Mouse (Mus musculus): ENCODE data around the gene Cdkl3.
"Not testable (repeated sequence)": the region's sequence is repeated elsewhere in the genome, so short reads cannot be mapped to it uniquely, and the experiment has no call there.

Cdkl3 gene

DNA sequence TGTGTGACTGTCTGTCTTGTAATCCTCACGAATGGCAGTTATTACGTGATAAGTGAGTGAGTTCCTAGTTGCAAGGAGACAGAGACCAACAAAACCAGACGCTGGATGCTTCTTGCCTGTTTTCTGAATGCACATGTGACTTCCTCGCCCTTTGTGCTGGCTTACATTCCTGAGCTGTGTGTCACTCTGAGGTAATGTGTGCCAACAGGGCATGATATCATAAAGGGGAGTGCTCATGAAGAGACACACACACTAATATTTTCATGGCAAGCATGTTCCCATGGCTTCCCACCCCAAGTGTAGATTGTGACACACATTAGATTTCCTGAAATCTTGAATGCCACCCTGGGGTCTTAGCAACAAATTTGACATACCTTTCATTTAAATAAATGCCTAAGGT is 73.9 kb downstream of the Cdkl3 start:
- no peak for DNase-seq (ENCODE audit: low spot score)

DNA sequence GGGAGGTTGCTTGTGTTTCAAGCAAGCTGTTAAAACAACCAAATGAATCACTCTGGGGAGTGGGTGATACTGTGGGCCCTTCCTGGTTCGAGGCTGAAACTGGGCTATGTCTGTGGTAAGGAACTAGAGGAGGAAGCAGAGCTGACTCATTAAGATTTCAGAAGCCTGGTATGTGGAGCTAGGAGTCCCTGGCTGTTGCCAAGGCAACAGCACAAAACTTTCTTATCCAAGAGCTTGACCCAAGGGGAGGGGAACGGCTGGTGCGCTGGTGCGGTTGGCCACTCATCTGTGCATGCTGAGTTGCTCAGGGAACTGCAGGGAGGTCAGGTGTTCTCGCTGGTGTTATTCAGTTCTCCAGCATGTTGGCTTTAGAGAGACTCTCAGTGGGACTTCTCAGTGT is 76.0 kb downstream of the Cdkl3 start:
- DNase-seq (ENCODE audit: low spot score) = no peak

DNA sequence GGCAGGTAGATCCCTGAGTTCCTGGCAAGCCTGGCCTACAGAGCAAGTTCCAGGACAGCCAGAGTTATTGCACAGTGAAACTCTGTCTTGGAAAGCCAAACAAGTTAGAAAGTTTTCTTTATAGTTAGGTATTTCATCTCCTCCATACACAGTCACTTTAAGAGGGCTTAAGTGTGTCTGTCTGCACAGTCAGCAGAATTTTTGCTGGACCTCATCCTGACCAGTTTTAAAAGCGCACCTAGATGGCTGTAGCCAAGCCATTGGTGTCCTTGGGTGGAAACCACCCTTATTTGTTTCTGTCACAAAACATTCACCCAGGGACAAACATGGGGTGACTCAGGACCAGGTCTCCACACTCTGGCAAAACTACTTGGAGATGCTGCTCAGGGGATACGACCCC is 76.6 kb downstream of the Cdkl3 start:
- DNase-seq (ENCODE audit: low spot score) = no peak

DNA sequence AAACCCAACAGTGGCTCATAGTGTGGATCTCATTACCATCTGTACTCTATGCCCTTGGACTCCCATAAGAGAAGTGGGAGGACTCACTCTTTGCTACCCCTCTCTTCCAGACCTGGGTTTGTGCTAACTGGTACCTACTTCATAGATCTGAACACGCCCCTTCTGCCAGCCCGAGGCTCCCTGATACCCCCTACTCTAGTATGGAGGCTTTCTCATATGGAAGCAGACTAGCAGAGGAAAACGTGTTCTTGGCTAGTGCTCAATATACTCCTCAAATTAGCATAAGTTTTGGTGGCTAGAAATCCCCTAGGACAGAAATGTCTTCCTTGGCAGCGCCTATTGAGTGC is 81.8 kb downstream of the Cdkl3 start:
- no peak for DNase-seq (ENCODE audit: low spot score)

DNA sequence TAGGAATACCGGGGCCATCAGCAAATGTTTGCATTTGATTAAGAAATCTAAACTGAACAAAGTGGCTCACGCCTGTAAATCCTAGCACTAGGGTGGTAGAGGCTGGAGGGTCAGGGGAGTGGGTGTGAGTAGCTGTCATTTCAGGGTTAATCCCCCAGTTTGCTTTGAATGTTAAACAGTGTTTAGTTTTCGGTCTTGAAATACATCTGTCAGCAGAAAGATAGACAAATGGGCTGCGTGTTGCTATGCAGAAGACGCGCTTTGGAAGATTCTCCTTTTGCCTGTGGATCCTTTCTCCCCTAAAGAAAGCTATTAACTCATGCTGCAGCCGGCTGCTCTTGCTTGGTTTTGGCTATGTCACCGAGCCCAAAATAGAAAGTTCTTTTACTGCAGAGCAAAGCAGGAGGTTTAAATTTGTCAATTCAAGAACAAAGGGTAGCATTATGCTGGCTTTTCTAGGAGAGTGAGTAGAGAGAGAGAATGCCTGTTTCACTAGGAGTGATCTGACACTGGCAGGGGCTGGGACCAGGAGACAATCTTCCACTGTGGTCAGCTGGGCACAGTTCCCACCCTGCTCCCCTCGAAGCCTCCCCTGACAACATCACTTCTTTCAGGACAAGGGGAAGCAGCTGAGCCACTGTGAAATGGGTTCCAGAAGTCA is 82.3 kb downstream of the Cdkl3 start:
- peak; percentile 63 for DNase-seq (ENCODE audit: low spot score)

DNA sequence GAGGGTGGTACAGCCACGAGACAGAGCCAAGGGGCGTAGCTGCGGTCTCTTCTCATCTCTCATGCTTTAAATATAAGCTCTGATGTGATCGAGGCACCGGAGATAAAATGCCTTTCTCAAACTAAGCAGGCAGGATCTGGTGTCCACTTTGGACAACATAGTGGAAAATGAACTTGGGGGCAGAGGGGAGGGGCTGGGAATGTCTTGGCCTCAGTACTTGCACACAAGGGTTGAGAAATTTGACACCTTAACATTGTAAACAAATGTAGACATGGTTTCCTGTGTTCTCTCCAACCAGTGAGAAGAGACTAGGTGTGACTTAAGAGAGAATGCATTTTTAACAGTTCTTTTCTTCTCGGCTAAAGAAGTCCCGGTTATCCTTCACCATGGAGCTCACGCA is 85.3 kb downstream of the Cdkl3 start:
- no peak for DNase-seq (ENCODE audit: low spot score)

DNA sequence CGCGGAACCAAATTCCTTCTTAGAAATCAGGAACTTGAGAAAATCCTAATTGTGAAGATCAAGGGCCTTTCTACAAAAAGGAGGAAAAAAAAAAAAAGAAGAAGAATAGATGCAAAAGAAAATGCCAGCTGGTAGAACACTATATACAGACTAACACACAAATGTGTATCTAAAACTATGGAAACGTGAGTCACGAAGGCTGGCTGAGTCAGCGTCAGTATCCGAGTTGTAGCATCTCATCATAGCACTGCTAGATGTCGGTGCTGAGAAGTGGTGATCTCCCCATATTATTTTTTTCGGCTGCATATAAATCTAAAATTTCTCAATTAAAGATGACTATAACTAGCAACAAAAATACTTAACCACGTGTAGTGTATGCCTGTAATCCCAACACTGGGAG is 87.2 kb downstream of the Cdkl3 start:
- DNase-seq (ENCODE audit: low spot score) = no peak

DNA sequence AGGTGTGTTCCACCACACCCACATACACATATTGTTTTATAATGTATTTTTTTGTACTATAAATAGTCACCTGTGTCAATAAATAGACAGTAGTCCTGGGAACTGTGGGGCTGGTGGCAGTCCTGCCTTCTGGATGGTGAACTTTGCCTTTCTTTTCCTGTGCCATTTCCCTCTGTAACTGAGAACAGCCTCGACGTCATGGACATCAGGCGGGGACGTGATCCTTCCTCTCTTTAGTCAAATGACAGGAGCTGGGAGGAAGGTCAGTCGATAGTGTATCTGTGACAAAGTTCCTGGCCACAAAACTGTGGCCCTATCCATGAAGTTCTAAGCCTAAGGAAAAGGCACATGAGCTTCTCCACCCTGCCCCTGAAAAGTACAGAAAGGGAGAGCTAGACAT is 90.5 kb downstream of the Cdkl3 start:
- DNase-seq (ENCODE audit: low spot score) = no peak

DNA sequence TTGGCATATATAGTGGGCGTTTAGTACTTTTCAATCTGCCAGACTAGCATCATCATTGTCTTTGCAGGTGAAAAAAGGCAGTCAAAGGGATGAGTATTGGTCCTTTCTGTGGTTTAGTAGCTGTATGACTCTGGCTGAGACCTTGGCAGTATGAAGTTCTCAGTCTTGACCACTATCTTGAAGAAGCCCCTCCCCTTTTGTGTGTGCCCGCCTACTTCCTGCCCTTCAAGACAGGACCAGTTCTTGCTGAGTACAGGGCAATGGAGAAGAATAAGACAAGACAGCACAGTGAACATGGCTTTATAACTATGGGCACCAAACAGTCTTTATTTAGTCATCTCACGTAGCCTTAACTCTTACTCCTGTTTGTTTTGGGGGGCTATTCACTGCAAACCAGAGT is 93.0 kb downstream of the Cdkl3 start:
- no peak for DNase-seq (ENCODE audit: low spot score)

DNA sequence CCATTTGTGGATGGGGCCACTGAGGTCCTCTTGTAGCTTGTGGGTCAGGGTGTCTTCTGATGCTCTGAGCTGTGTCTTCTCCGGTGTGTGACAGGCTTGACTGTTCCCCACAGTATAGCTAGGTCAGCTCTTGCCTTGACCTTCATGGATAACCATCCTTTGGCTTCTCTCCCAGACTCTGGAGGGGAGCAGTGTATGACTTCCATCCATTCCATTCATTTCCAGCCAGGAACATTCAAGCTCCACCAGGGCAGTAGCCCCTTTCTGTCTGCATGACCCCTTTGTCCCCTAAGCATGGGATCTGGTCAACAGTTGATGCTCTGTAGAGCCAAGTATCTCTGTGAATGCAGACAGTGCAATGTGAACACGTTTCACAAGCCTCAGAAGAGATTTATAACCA is 93.6 kb downstream of the Cdkl3 start:
- no peak for DNase-seq (ENCODE audit: low spot score)

DNA sequence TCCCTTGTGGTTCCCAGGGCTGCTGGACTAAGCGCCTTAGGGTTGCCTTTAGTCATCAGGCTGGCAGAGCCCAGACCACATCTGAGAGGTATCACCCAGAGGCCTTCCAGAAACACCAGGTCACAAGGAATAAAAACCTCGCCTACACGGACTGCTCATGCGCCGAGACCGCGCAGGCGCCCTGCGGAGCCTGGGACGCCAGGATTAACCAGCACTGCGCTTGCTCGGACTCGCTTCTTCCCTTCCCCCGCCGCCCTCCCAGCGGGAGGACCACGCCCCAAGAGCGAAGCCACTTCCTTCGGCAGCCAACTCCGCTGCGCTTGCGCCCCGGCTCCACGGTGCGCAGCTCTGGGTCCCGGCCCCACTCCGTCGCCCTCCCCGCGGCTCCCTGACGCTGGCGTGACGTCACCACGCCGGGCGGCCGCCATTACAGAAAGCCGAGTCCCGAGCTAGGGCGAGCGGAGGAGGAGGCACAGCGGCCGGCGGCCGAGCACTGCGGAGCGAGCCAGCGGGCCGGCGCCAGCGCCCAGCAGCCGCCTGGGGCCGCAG is 94.5 kb downstream of the Cdkl3 start, which contains the start of gene Ppp2ca:
TSS of gene Ppp2ca (plus strand) at position 284 of the 549 bp plus-strand sequence.
- peak; percentile 91 for DNase-seq (ENCODE audit: low spot score)

DNA sequence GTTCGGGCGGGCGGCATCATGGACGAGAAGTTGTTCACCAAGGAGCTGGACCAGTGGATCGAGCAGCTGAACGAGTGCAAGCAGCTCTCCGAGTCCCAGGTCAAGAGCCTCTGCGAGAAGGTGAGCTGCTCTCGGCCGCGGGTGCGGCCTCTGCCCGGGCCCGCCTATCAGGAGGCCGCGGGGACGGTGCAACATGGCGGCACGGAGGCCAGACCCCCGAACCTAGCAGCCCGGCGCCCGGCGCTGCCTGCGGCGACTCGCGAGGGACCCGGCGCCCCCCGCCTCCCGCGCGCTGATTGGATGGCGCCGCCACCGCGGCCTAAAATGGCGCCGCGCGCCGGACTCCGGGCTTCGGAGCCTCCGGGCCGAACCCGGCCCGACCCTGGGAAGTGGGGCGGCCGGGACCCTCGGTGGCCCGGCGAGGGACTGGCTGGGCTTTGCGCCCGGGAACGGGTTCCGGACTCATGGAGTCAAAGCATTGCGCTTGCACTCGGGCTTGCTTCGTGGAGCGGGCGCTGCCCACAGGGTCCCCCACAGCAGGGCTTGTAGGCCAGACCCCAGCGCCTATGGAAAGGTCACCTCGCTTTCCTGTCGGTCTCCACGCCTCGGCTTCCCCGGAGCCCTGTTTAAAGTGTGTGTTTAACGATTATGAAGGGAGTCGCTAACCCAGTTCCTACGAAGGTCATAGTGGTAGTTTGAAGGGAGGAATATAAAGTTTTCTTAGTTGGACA is 95.2 kb downstream of the Cdkl3 start:
- no peak for DNase-seq (ENCODE audit: low spot score)

DNA sequence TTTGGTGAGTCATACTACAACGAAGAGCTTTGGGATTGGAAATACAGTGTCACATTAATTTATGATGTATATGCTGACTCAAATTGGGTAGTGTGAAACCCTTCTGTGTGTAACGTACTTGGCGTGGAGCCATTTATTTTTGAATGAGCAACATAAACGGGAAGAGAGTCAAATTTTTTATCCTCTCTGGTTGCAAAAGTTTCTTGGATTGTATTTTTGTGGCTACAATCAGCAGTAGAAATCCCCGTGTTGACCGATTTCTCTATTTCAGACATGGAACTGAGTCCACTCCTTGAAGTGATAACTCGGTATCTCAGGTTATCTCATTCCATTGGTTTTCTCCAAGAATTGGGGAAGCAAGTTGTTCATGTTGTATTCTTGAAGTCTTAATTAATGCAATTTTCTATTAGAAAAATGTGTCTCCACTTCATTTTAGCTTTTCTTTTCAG is 95.8 kb downstream of the Cdkl3 start:
- DNase-seq (ENCODE audit: low spot score) = no peak

DNA sequence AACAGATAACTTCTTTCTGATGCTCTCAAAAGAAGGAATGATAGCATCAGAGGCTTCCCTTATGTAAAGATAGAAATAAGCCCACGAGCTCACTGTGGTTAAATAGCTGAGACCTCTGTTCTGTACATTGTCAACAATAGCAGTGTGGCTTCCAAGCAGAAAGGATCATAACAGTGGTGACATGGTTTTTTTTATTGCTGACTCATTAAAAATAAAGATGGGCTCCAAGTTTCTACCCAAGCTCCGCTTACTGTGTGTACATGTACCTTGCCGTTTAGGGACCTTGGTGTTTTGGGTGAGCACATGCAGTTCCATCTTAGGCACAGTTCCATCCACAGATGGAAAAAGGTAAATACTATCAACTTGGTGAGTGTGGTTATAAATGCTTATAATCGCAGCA is 99.0 kb downstream of the Cdkl3 start:
- no peak for DNase-seq (ENCODE audit: low spot score)

DNA sequence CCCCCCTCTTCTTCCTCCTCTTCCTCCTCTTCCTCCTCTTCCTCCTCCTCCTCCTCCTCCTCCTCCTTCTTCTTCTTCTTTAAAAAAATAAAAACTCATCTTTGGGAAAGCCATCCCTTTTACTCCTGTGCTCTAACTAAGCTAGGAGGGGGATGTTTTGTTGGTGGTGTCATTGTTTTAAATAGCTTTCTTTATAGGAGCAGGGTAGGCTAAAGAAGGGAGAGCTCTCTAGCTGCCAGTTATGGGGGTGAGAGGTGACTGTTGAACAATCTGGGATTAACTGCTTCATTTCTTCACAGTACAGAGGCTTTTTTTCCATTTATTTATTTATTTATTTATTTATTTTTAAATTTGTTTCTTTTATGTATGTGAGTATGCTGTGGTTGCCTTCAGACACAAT is 101.5 kb downstream of the Cdkl3 start:
- no peak for DNase-seq (ENCODE audit: low spot score)

DNA sequence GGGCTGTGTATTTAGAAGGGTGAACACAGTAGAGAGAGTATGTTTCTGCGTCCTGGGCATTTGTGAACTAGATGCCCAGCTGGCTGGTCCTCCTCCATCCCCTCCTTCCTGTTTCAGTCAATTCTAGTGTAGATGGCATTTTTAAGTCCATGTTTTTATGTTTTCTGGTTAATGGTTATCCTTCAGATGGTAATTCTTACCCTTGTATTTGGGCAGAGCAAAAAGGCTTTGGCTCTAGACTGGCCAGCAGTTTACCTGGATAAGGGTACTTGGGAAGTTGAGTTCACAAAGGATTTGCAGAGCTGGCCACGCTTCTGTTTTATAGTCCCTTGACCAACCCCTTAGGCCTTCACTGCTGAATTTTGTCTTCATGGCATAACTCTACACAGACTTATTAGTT is 102.0 kb downstream of the Cdkl3 start:
- no peak for DNase-seq (ENCODE audit: low spot score)

DNA sequence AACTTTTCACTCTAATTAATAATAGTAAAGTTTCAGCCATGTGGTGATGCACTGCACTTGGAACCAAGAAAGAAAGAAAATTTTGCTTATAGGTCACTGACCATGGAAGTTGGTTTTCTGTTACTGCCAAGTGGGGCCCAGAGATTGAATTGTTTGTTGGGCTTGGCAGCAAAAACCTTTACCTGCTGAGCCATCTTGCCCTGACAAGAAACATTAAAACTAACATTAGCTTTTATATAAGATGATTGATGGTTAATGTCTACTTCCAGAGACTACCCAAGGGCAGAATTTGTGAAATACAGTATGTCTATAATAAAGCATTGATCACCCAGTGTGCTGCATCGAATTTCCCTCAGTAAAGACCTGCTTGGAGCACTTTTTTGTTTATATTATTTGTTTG is 102.4 kb downstream of the Cdkl3 start:
- no peak for DNase-seq (ENCODE audit: low spot score)

DNA sequence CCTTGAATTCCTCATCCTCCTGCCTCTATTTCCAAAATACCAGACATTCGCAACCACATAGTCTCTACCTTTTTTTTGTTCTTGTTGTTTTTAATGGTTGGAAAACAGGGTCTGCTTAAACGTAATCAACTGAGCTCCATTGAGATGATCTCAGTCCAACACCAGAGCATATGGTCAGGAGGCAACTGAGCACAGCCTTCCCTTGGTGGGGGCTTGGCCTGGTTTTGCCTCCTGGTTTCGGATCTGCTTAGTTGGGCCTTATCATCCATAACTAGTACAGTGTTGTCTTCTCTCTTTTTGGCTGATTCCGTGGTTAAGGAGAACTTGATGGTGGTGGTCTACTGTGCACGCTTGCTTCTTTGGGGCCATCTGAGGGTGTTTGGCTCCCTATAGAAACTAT is 104.8 kb downstream of the Cdkl3 start:
- DNase-seq (ENCODE audit: low spot score) = no peak

DNA sequence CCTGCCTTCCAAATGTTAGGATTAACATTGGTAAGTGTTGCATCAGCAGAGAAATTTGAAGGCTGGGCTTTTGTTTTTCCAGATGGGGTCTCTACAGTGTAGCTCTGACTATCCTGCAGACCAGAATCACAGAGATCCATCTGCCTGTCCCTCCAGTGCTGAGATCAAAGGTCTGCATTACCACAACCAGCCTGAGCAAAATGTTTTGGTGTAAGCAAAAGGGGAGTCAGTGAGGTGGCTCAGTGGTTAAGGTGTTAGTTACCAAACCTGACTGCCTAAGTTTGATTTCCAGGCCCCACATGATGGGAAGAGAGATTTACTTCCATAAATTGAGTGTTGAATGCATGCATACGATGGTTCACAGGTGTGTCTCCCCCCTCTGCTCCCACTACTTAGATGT is 105.4 kb downstream of the Cdkl3 start:
- DNase-seq (ENCODE audit: low spot score) = no peak

DNA sequence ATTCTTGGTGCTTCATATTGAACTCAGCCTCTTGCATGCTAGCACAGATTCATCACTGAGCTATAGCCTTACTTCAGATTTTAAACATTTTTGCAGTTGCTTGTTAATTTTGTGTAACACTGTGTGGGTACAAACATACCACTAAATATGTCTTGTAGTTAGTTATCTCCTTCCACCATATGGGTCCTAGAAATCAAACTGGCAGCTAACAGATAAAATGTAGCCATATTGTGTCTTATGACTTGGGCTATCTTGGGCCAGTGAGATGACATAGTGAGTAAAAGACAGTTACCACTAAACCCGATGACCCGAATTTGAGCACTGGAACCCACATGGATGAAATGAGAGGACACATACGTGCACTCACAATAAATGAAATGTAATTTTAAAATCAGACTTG is 111.5 kb downstream of the Cdkl3 start:
- DNase-seq (ENCODE audit: low spot score) = no peak

DNA sequence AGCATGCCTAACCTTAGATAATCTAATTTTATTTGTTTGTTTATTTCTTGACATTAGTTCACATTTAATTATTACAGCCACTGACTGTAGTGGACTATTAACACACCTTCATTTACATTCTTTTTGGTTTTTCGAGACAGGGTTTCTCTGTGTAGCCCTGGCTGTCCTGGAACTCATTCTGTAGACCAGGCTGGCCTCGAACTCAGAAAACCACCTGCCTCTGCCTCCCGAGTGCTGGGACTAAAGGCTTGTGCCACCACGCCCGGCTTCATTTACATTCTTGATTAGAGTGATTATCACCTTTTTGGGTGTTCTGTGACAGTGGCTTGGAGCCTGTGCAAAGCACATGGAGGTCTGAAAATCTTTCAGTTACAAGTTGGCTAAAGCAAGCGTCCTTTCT is 112.1 kb downstream of the Cdkl3 start:
- not testable (repeated sequence) for DNase-seq (ENCODE audit: low spot score)

DNA sequence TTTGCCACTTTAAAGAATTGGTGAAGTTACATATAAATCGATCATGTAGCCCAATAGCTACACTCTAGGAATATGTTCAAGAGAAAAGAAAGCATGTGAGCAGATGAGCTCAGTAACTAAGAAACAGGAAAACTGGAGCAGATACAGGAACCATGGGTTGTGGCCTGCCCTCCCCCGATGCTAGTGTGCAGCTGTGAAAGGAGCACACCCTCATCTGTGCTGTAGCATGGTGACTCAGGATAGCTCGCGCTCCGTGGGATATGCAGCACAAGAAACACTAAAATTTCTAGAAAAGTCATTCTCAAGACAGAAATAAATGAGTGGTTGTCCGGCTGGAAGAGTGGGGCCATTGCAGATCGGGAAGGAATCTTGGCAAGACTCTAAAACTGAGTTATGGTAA is 113.1 kb downstream of the Cdkl3 start:
- no peak for DNase-seq (ENCODE audit: low spot score)

DNA sequence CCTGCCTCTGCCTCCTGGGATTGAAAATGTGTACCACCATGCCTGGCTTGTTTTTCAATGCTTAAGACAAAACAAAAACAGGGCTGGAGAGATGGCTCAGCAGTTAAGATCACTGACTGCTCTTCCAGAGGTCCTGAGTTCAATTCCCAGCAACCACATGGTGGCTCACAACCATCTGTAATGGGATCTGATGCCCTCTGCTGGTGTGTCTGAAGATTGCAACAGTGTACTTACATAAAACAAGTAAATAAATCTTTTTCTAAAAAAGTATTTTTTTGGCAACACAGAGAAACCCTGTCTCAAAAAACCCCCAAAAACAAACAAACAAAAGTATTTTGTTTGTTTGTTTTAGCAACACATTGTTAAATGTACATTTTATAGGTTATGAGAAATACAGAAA is 116.4 kb downstream of the Cdkl3 start:
- not testable (repeated sequence) for DNase-seq (ENCODE audit: low spot score)

DNA sequence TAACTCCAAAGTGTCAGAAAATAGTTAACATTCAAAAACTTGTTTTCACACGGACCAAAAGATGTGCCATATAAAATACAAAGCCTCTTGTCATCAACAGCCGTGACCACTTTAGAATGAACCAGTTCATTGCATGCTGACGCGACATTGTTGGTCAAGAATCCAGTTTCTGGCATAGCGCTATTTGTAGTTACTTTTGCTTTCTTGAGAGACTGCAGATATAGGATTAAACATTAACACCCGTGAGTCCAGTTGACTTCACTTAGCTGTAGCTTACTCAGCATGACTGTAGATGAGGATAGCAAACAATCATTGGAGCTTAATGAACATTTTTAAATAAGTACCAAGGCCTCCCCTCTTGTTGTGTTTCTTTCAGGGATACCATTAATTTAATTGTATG is 118.0 kb downstream of the Cdkl3 start:
- no peak for DNase-seq (ENCODE audit: low spot score)
